Mouse (Mus musculus): ENCODE data around the gene Il1r2. TPM values are rescaled to one million over a fixed set of nuclear protein-coding genes. Genes with fewer than 3 reads are reported as not detected.
A peak's percentile ranks its signal among the peaks of the same experiment; 100 is the strongest.

Il1r2 gene
- polyA plus RNA-seq (2015; fragmentation: Nextera tagmentation; extraction: Ambion mirVana): 0.15 TPM in 1 of 2 replicates, not detected in the other

DNA sequence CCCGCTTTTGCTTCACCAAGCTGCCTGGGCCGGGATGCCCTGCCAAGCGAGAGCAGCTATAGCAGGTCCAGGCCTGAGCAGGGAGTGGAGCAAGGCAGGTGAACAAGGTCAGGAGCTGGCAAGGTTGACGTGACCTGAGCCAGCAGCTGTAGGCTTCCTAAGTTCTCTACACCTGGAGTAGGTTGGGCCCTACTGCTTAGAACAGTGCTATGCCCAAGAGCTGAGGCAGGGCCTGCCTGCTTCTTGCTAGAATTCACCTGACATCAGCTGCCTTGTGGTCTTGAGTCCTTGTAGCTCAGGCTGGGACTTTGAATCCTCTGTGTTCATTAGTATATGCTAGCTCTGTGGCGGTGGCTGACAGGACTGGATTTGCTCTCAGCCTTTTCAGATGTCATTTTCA, at the start of gene Il1r2:
Il1r2 (plus strand) TSS at position 301 of the 400 bp plus-strand sequence.
- Histone ChIP-seq H3K27me3 (no peaks in the 10 kb centered on the region), H3K9me3 (no peaks in the 10 kb centered on the region), H3K9ac (replicated peaks) (no peak within 1 kb of the TSS), H3K4me1 (replicated peaks) (0 out of 2 replicates have a peak, but pooled peaks cover 3% of the 10 kb centered on the region), H3K36me3 (no peaks in the 10 kb centered on the region), H3K4me3 (replicated peaks) (no peak within 1 kb of the TSS), H3K4me2 (replicated peaks) (no peak within 1 kb of the TSS), H3K27ac (no peak within 1 kb of the TSS)
- WGBS: 96% methylated on average over 5 of the region's 5 CpGs
- no peak for ATAC-seq

- no peak for ATAC-seq
- H3K4me1 ChIP-seq (replicated peaks): no peaks in the 10 kb centered on the region
- H3K4me2 ChIP-seq (replicated peaks): no peak overlapping the region
- H3K4me3 ChIP-seq (replicated peaks): no peak overlapping the region
- H3K27me3 ChIP-seq: no peaks in the 10 kb centered on the region
- H3K36me3 ChIP-seq: peaks cover 84% of the 10 kb centered on the region
- no peaks in the 10 kb centered on the region for H3K9me3 ChIP-seq
- WGBS: 92% methylated on average over 27 of the region's 27 CpGs
- H3K27ac ChIP-seq: no peak overlapping the region
- no peak overlapping the region for H3K9ac ChIP-seq (replicated peaks)
These were observed 49.1 kb upstream of the Il1r2 start for GRCm38 (mm10) chr1:40024554-40025320.

DNA sequence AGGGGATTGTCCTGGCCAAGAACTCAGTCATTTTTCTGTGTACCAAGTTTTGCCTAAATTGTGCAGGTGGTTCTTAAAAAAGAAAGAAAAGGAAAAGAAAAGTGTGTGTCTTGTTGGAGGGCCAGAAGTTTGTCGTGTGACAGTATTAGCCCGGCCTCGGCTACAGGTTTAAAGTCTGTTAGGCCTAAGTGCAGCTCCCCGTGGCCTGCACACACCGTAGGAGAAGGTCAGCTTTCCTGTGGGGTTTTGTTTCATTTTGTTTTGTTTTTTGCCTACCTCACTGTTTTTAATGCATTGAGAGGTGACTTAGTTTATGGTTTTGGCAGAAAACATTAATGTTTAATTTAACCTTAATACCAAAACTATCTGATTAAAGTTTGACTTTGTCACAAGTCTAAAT, 48.5 kb upstream of the Il1r2 start:
- Histone ChIP-seq H3K27me3 (no peaks in the 10 kb centered on the region), H3K9ac (replicated peaks) (no peak overlapping the region), H3K4me3 (replicated peaks) (no peak overlapping the region), H3K9me3 (no peaks in the 10 kb centered on the region), H3K27ac (no peak overlapping the region), H3K36me3 (peaks cover 82% of the 10 kb centered on the region), H3K4me2 (replicated peaks) (no peak overlapping the region), H3K4me1 (replicated peaks) (no peaks in the 10 kb centered on the region)
- WGBS: 91% methylated on average over 5 of the region's 5 CpGs
- ATAC-seq: no peak

- WGBS: 94% methylated on average over 7 of the region's 7 CpGs
- H3K4me3 ChIP-seq (replicated peaks): no peak overlapping the region
- H3K9ac ChIP-seq (replicated peaks): no peak overlapping the region
- H3K27ac ChIP-seq: no peak overlapping the region
- no peaks in the 10 kb centered on the region for H3K27me3 ChIP-seq
- H3K4me2 ChIP-seq (replicated peaks): no peak overlapping the region
- H3K4me1 ChIP-seq (replicated peaks): no peaks in the 10 kb centered on the region
- H3K36me3 ChIP-seq: peaks cover 71% of the 10 kb centered on the region
- no peaks in the 10 kb centered on the region for H3K9me3 ChIP-seq
- ATAC-seq: no peak; the same call in 1 of the 2 replicates
These were observed 46.7 kb upstream of the Il1r2 start for GRCm38 (mm10) chr1:40027116-40027620.

DNA sequence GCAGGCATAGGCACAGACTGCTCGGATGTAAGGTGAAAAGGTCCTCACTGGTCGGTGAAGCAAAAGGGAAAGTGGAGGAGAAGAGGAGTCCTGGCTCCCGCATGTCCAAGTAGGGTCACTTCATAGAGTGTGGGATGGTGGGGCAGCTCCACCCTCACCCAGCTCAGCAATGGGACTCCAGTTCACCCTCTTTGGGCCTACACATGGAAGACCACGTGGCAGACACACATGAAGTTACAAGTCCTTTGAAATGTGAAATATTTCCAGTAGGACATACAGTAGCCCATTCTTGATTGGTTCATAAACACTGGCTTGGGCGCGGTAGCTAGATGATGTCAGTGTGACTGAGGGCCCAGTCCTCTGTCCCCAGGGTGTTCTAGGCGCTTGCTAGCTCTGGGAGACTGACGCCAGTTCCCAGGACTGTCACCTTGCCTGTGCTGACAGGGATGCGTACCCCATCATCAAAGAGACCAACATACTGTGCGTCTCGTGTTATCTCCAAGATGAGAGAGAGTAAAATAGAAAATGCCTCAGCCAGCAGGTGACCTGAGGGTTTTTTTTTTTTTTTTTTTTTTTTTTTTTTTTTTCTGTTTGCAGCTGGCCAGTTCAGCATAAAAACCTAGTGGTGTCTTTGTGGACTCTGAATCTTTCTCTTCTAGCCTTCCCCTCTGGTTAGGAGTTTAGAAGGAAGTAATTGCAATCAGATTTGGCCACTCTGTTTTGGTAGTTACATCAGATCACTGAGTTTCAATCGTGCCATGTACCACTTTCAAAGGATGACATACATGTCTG, 45.5 kb upstream of the Il1r2 start:
- ATAC-seq: 0 out of 2 replicates have a peak, but pooled peaks have one; percentile 29

GRCm38 (mm10) chr1:40029597-40029996, 44.3 kb upstream of the Il1r2 start:
- peaks cover 47% of the 10 kb centered on the region for H3K36me3 ChIP-seq
- 0 out of 2 replicates have a peak, but pooled peaks have one; percentile 8 for ATAC-seq
- WGBS: 94% methylated on average over 5 of the region's 5 CpGs
- H3K4me3 ChIP-seq (replicated peaks): no peak overlapping the region
- H3K9me3 ChIP-seq: no peaks in the 10 kb centered on the region
- no peak overlapping the region for H3K4me2 ChIP-seq (replicated peaks)
- no peaks in the 10 kb centered on the region for H3K27me3 ChIP-seq
- no peak overlapping the region for H3K27ac ChIP-seq
- H3K4me1 ChIP-seq (replicated peaks): no peaks in the 10 kb centered on the region
- no peak overlapping the region for H3K9ac ChIP-seq (replicated peaks)

More for the DNA sequence above, 45.5 kb upstream of the Il1r2 start:
- peaks cover 59% of the 10 kb centered on the region for H3K36me3 ChIP-seq
- 86% methylated on average over 12 of the region's 12 CpGs for WGBS
- H3K27me3 ChIP-seq: no peaks in the 10 kb centered on the region
- H3K9me3 ChIP-seq: no peaks in the 10 kb centered on the region
- H3K4me2 ChIP-seq (replicated peaks): no peak overlapping the region
- H3K4me3 ChIP-seq (replicated peaks): no peak overlapping the region
- no peak overlapping the region for H3K27ac ChIP-seq
- no peaks in the 10 kb centered on the region for H3K4me1 ChIP-seq (replicated peaks)
- H3K9ac ChIP-seq (replicated peaks): no peak overlapping the region

DNA sequence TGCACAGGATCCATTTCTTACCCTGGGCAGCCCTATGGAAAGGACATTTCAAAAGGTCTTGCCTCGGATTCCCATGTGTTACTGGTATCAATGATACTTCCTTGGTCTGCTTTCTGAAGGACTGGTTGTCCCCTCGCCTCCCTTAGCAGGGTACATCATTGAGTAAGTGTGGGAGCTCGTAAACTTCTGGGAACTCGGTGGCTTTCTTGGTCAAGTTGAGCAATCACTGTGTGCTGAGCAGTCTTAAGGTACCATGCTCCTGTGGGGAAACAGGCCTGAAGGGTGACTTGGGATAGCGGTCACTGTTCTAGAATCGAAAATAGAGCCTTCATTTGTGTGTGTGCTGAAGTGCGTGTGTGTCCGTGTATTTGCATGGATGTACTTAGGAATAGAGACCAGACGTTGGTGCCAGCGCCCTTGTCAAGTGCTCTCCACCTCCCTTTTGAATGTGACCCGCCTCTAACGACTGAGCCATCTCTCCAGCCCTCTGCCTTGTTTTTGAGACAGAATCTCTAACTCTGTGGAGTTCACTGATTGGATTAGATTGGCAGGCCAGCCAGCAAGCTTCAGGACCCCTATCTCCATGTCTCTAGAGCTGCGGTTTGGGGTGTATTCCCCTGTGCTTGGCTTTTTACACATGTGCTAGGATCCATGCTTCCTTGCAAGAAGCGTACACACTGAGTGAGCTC, 43.4 kb upstream of the Il1r2 start:
- 89% methylated on average over 14 of the region's 14 CpGs for WGBS
- peaks cover 38% of the 10 kb centered on the region for H3K36me3 ChIP-seq

GRCm38 (mm10) chr1:40030976-40031356, 42.9 kb upstream of the Il1r2 start:
- 93% methylated on average over 8 of the region's 8 CpGs for WGBS
- Histone ChIP-seq H3K27ac (no peak overlapping the region), H3K27me3 (no peaks in the 10 kb centered on the region), H3K9me3 (no peaks in the 10 kb centered on the region), H3K4me3 (replicated peaks) (no peak overlapping the region), H3K4me1 (replicated peaks) (no peaks in the 10 kb centered on the region), H3K36me3 (peaks cover 34% of the 10 kb centered on the region), H3K9ac (replicated peaks) (no peak overlapping the region), H3K4me2 (replicated peaks) (no peak overlapping the region)
- no peak for ATAC-seq

More for the DNA sequence above, 43.4 kb upstream of the Il1r2 start:
- H3K27me3 ChIP-seq: no peaks in the 10 kb centered on the region
- H3K4me1 ChIP-seq (replicated peaks): no peaks in the 10 kb centered on the region
- H3K27ac ChIP-seq: no peak overlapping the region
- H3K4me2 ChIP-seq (replicated peaks): no peak overlapping the region
- no peaks in the 10 kb centered on the region for H3K9me3 ChIP-seq
- no peak overlapping the region for H3K4me3 ChIP-seq (replicated peaks)
- no peak overlapping the region for H3K9ac ChIP-seq (replicated peaks)
- no peak for ATAC-seq

GRCm38 (mm10) chr1:40031626-40032025, 42.3 kb upstream of the Il1r2 start:
- no peak overlapping the region for H3K4me2 ChIP-seq (replicated peaks)
- H3K4me1 ChIP-seq (replicated peaks): no peaks in the 10 kb centered on the region
- H3K27ac ChIP-seq: no peak overlapping the region
- no peaks in the 10 kb centered on the region for H3K9me3 ChIP-seq
- H3K27me3 ChIP-seq: no peaks in the 10 kb centered on the region
- no peak overlapping the region for H3K9ac ChIP-seq (replicated peaks)
- no peak for ATAC-seq
- H3K36me3 ChIP-seq: peaks cover 27% of the 10 kb centered on the region
- WGBS: 93% methylated on average over 2 of the region's 2 CpGs
- no peak overlapping the region for H3K4me3 ChIP-seq (replicated peaks)

DNA sequence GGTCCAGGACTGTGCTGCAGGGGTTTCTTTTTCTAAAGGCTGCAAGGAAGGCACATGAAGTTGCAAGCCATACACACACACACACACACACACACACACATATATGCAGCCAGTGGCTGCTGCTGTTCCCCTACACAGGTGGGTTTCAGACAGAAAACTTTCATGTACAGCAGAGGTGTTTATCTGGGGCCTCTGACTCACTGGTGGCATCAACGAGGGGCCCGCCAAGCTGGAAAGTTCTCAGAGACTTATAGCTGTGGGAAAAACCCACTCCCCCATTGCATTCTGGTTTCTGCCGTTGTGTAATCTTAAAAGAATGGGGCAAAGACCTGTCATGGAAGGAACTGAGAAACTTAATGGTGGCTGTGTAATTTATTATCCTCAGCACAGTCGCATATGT, 40.6 kb upstream of the Il1r2 start:
- no peak for ATAC-seq
- Histone ChIP-seq H3K4me1 (replicated peaks) (no peaks in the 10 kb centered on the region), H3K9me3 (no peaks in the 10 kb centered on the region), H3K4me3 (replicated peaks) (no peak overlapping the region), H3K27me3 (no peaks in the 10 kb centered on the region), H3K36me3 (peaks cover 12% of the 10 kb centered on the region), H3K9ac (replicated peaks) (no peak overlapping the region), H3K27ac (no peak overlapping the region), H3K4me2 (replicated peaks) (no peak overlapping the region)
- 85% methylated on average over 4 of the region's 4 CpGs for WGBS

DNA sequence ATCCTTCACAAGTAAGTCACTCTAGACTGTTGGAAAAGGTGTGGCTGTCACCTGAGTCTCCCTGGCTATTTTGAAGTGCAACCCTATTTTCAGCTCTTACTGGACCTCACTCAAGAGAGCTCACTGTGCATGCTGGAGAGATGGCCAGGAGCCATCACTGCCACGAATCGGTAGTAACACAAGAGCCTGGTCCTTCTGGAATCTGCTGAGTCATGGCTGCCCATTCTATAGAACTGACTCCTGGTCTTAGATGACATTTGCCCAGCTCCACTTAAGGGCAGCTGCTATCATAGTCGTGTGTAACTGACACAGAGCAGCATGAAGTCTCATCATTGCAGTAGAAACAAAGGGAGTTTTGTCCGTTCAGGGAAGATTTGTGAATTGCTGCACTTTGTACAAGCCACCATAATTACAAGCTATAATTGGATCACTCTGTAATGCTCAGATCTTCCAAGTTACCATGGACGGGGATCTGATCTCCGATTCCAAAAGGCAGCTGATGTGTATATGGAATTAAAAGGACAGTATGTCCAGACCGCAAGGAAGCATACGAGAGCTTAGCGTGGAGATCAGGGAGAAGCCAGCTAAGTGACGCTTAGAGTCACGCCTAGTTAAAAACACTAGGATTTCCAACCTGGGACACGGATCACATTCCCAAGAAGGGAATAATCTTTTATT, 40.0 kb upstream of the Il1r2 start:
- Histone ChIP-seq H3K27ac (no peak overlapping the region), H3K9ac (replicated peaks) (no peak overlapping the region), H3K4me1 (replicated peaks) (no peaks in the 10 kb centered on the region), H3K27me3 (no peaks in the 10 kb centered on the region), H3K4me2 (replicated peaks) (no peak overlapping the region), H3K4me3 (replicated peaks) (no peak overlapping the region), H3K36me3 (peaks cover 9% of the 10 kb centered on the region; the same call in 1 of the 2 replicates), H3K9me3 (no peaks in the 10 kb centered on the region)
- 73% methylated on average over 12 of the region's 12 CpGs for WGBS
- ATAC-seq: no peak

All from midbrain, embryonic 13.5 days (tissue).